Mouse (Mus musculus) neural tube, embryonic 14.5 days (tissue): ENCODE data around the gene Slc22a2. TPM values are rescaled to one million over a fixed set of nuclear protein-coding genes. Genes with fewer than 3 reads are reported as not detected.
"Not testable (repeated sequence)": the region's sequence is repeated elsewhere in the genome, so short reads cannot be mapped to it uniquely, and the experiment has no call there.

Experiments used
- ATAC-seq: fragments of 200-750 bp; cut with Nextera tagmentation; 2 replicates; pipeline ENCODE4 v1.8.0; 2017; ENCODE audit warnings: low read depth, mild to moderate bottlenecking, moderate TSS enrichment, moderate library complexity
- H3K27ac ChIP-seq: fragments of 300-500 bp; sonication (generic); 2 replicates; pipeline ENCODE4 v1.5.1; 2014; ENCODE audit warnings: low read depth, mild to moderate bottlenecking, control low read depth, low read length, moderate library complexity, mixed read lengths
- H3K27me3 ChIP-seq: fragments of 300-500 bp; sonication (generic); 2 replicates; pipeline ENCODE4 v1.6.1; 2014; ENCODE audit warnings: low read length; ENCODE audit not compliant: control insufficient read depth, insufficient read depth
- H3K36me3 ChIP-seq: fragments of 300-500 bp; sonication (generic); 2 replicates; pipeline ENCODE4 v1.6.1; 2014; ENCODE audit warnings: low read length, mixed read lengths; ENCODE audit not compliant: control insufficient read depth, insufficient read depth
- H3K4me1 ChIP-seq: fragments of 300-500 bp; sonication (generic); 2 replicates; pipeline ENCODE4 v1.6.1; 2014; ENCODE audit warnings: low read length; ENCODE audit not compliant: control insufficient read depth, insufficient read depth
- H3K4me2 ChIP-seq: fragments of 300-500 bp; sonication (generic); 2 replicates; pipeline ENCODE4 v1.6.1; 2014; ENCODE audit warnings: mild to moderate bottlenecking, low read depth, low read length, control low read depth
- H3K4me3 ChIP-seq: fragments of 300-500 bp; sonication (generic); 2 replicates; pipeline ENCODE4 v1.5.1; 2014; ENCODE audit warnings: low read depth, low read length, control low read depth, mixed read lengths
- H3K9ac ChIP-seq: fragments of 300-500 bp; sonication (generic); replicated peaks from 2 replicates; pipeline ENCODE4 v1.6.1; 2014; ENCODE audit warnings: low read depth, mild to moderate bottlenecking, control low read depth, low read length, mixed read lengths
- H3K9me3 ChIP-seq: fragments of 300-500 bp; sonication (generic); 2 replicates; pipeline ENCODE4 v1.6.1; 2016; ENCODE audit warnings: low read length; ENCODE audit not compliant: control insufficient read depth
- WGBS: fragments of 180-500 bp; shearing (Covaris S2); extraction: QIAGEN DNeasy Blood & Tissue Kit; methylation state at CpG from one replicate; pipeline ENCODE4 v1.1.7; 2014; 5-methylcytosine and 5-hydroxymethylcytosine counted together
- polyA plus RNA-seq: library from polyadenylated mRNA; unstranded; fragments of >200 nt; fragmentation: Nextera tagmentation; extraction: Ambion mirVana; gene quantifications from 2 replicates; pipeline ENCODE4 v1.2.1, GENCODE M21; 2014

Gene Slc22a2
- polyA plus RNA-seq, 1 experiment from 2014 or later: not detected

DNA sequence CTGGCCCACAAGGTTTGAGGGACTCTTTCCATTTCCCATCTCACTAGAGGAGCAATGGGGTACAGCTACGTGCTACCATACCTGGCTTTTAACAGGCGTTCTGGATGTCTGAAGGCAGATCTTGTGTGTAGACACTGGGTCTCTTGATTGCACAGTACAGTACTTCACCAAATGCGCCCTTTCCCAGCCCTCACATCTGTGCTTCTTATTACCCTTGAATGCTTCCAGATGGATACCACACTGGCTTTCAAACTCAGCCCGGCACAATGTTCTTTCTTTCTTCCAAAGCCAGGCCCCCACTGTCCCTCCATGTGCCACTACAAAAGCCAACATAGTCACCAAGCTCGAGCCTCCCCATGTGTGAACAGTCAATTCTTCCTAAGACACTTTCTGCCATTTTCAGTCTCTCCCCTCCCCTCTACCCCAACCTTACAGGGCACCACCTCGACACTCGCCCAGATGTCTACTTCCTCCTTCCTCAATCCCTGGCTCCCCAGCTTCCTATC lies 88.4 kb downstream of the Slc22a2 start:
- no peak overlapping the region for H3K27ac ChIP-seq
- H3K4me1 ChIP-seq: peaks cover 3% of the 10 kb centered on the region; the same call in 1 of the 2 replicates
- no peak overlapping the region for H3K9ac ChIP-seq
- H3K4me3 ChIP-seq: no peak overlapping the region
- no peak overlapping the region for H3K4me2 ChIP-seq
- no peaks in the 10 kb centered on the region for H3K36me3 ChIP-seq
- no peaks in the 10 kb centered on the region for H3K9me3 ChIP-seq
- 71% methylated on average over 7 of the region's 7 CpGs for WGBS
- no peak for ATAC-seq
- no peaks in the 10 kb centered on the region for H3K27me3 ChIP-seq

DNA sequence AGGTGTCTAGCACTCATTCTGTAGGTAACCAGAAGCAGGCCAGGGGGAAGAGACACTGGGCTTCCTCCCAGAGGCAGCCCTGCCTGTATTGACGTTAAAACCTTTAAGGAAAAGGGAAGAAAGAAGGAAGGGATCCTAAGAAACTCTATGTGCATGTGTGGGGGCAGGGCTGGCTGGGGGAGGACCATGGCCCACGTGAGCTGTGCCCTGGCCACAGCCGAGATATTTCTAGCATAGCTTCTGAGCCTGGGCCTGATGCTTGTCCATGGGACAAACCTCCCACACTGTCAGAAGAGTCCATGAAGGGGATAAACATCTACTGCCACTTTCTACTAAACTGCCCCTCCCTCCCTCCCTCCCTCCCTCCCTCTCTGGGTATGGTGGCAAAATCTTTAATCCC lies 89.9 kb downstream of the Slc22a2 start:
- H3K36me3 ChIP-seq: no peaks in the 10 kb centered on the region
- H3K9me3 ChIP-seq: no peaks in the 10 kb centered on the region
- no peaks in the 10 kb centered on the region for H3K27me3 ChIP-seq
- H3K9ac ChIP-seq: no peak overlapping the region
- H3K4me3 ChIP-seq: no peak overlapping the region
- ATAC-seq: no peak
- no peak overlapping the region for H3K4me2 ChIP-seq
- WGBS: 73% methylated on average over 3 of the region's 3 CpGs
- H3K4me1 ChIP-seq: peaks cover 3% of the 10 kb centered on the region; the same call in 1 of the 2 replicates
- no peak overlapping the region for H3K27ac ChIP-seq

DNA sequence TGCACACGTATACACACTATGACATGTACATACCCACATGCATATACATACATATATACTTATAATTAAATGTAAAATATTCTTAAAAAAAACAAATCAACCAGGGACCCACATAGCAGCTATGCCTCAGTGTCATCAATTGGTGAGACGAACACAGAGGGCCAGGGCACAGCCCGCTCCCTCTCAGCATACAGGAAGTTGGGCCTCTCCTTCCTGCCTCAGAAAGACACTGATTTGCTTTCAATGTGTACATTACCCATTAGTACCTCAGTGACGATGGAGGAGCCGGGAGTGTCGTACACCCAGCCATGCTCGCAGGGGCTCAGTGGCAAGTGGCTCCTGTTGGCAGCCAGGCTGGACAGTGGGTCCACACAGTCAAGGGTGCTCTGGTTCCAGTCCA lies 91.0 kb downstream of the Slc22a2 start:
- H3K9me3 ChIP-seq, H3K36me3 ChIP-seq, H3K9ac ChIP-seq, H3K4me2 ChIP-seq, H3K27ac ChIP-seq, H3K4me3 ChIP-seq, ATAC-seq, H3K27me3 ChIP-seq, H3K4me1 ChIP-seq: not testable (repeated sequence)
- 88% methylated on average over 7 of the region's 7 CpGs for WGBS

DNA sequence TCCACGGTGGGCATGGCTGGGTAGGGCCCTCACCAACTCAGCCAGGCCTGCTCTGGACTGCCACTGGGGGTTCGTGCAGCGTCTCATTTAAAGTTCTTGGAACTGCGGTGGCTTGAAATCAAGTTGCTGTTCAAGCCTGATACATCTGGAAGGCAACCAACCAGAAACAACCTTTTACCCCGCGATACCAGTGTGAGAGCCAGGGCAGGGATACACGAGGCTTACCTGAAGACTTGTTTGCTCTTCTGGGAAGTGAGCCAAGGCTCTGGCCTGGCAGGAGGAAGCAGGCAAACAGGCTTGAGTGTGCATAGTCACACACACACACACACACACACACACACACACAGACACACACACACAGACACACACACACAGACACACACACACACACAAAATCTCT lies 91.7 kb downstream of the Slc22a2 start, which contains the start of gene Slc22a1:
Slc22a1 (minus strand) TSS at position 184 of the 400 bp plus-strand sequence.
- H3K4me3 ChIP-seq: no peak within 1 kb of the TSS
- 93% methylated on average over 7 of the region's 7 CpGs for WGBS
- H3K9ac ChIP-seq: no peak within 1 kb of the TSS
- H3K9me3 ChIP-seq: no peaks in the 10 kb centered on the region
- no peak for ATAC-seq
- no peaks in the 10 kb centered on the region for H3K4me1 ChIP-seq
- H3K27me3 ChIP-seq: no peaks in the 10 kb centered on the region
- H3K36me3 ChIP-seq: no peaks in the 10 kb centered on the region
- H3K4me2 ChIP-seq: no peak within 1 kb of the TSS
- H3K27ac ChIP-seq: no peak within 1 kb of the TSS

DNA sequence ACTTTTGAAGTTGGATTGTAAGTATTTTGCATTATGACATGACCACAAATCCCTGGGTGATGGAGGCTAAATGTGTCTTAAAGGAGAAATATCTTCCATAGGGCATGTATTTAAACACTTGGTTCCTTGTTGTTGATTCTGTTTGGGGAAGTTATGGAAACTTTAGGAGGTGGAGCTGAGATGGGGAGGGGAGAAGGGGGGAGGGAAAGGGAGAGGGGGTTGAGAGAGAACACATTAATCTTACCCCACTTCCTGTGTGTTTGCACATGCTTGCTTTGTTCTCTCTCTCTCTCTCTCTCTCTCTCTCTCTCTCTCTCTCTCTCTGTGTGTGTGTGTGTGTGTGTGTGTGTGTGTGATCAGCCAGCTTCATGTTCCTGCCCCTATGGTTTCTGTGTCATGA lies 93.2 kb downstream of the Slc22a2 start:
- no peak overlapping the region for H3K9ac ChIP-seq
- H3K4me2 ChIP-seq: no peak overlapping the region
- H3K4me1 ChIP-seq: no peaks in the 10 kb centered on the region
- no peak overlapping the region for H3K27ac ChIP-seq
- H3K27me3 ChIP-seq: no peaks in the 10 kb centered on the region
- no peak overlapping the region for H3K4me3 ChIP-seq
- no peak for ATAC-seq
- H3K36me3 ChIP-seq: no peaks in the 10 kb centered on the region
- no peaks in the 10 kb centered on the region for H3K9me3 ChIP-seq

Other genes starting within 250 kb of the Slc22a2 start
- 0.09 TPM in 1 of 2 replicates, not detected in the other for gene Plg, start 205.5 kb upstream of the Slc22a2 start, polyA plus RNA-seq
- gene Slc22a3, start 76.4 kb upstream of the Slc22a2 start, polyA plus RNA-seq: 0.36 and 0.79 TPM in 2 replicates
- not detected in 2 replicates for gene Slc22a1, start 91.7 kb downstream of the Slc22a2 start, polyA plus RNA-seq
- gene Igf2r, start 185.5 kb downstream of the Slc22a2 start, polyA plus RNA-seq: 9.6 and 14.8 TPM in 2 replicates